Mouse (Mus musculus) megakaryocyte, embryonic 14.5 days (primary cell): ENCODE data around the gene Traf3.

ENCODE experiments used
- FLI1 ChIP-seq: IDR thresholded peaks from 2 replicates; pipeline ENCODE4 v1.6.1; 2012; ENCODE audit warnings: low read length, inconsistent platforms, mixed read lengths
- GATA1 ChIP-seq: IDR thresholded peaks from 3 replicates; pipeline ENCODE4 v1.6.1; 2012; ENCODE audit warnings: mixed read lengths, low read length, inconsistent platforms, borderline replicate concordance

DNA sequence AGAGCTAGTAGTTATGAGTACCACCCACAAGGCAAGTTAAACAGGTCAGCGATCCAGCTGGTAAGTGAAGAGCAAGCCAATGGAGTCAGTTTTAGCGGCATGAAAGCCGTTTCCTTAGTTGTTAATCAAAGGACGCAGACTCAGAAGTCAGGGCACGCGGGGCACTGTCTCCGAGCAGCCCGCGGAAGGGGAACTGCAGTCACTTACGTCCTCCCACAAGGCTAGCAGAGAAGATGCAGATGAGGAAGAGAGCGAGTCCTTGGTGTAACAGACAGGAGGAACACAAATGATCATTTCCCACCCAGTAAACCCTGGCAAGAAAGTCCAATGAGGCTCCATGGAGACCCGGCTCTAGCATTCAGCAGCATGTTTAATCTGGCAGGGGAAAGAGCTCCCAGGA, 143.1 kb downstream of the Traf3 start:
- TF ChIP-seq GATA1 (no peak), FLI1 (no peak)
